Mouse (Mus musculus): ENCODE data around the gene Col5a1. TPM values are rescaled to one million over a fixed set of nuclear protein-coding genes. Genes with fewer than 3 reads are reported as not detected.

The Col5a1 gene
- polyA plus RNA-seq, 1 experiment: 3.8 TPM

- Histone ChIP-seq H3K4me3 (ENCODE audit: control insufficient read depth, insufficient read depth, low read length) (no peak overlapping the region), H3K27ac (ENCODE audit: control insufficient read depth, insufficient read depth, low read length) (no peak overlapping the region), H3K4me1 (replicated peaks; ENCODE audit: control insufficient read depth, insufficient read depth, low read length) (no peaks in the 10 kb centered on the region), H3K36me3 (ENCODE audit: control insufficient read depth, insufficient read depth, low read length) (no peaks in the 10 kb centered on the region), H3K27me3 (ENCODE audit: control insufficient read depth, insufficient read depth, low read length) (no peaks in the 10 kb centered on the region)
- WGBS: 88% methylated on average over 5 of the region's 5 CpGs
- TF ChIP-seq CTCF (IDR thresholded peaks at IDR 0.05; ENCODE audit: borderline replicate concordance, control insufficient read depth, extremely low read depth, insufficient read depth, low read length, poor library complexity) (no peak), POLR2A (IDR thresholded peaks at IDR 0.05; ENCODE audit: control insufficient read depth, extremely low read depth, insufficient read depth, low read length, poor library complexity) (no peak)
- DNase-seq: no peak
These were observed 180.5 kb downstream of the Col5a1 start for GRCm38 (mm10) chr2:28066686-28067085.

GRCm38 (mm10) chr2:28067175-28067574, 180.9 kb downstream of the Col5a1 start:
- TF ChIP-seq CTCF (IDR thresholded peaks at IDR 0.05; ENCODE audit: borderline replicate concordance, control insufficient read depth, extremely low read depth, insufficient read depth, low read length, poor library complexity) (no peak), POLR2A (IDR thresholded peaks at IDR 0.05; ENCODE audit: control insufficient read depth, extremely low read depth, insufficient read depth, low read length, poor library complexity) (no peak)
- no peaks in the 10 kb centered on the region for H3K36me3 ChIP-seq (ENCODE audit: control insufficient read depth, insufficient read depth, low read length)
- no peaks in the 10 kb centered on the region for H3K27me3 ChIP-seq (ENCODE audit: control insufficient read depth, insufficient read depth, low read length)
- DNase-seq: no peak
- H3K4me3 ChIP-seq (ENCODE audit: control insufficient read depth, insufficient read depth, low read length): no peak overlapping the region
- WGBS: 91% methylated on average over 6 of the region's 6 CpGs
- H3K4me1 ChIP-seq (replicated peaks; ENCODE audit: control insufficient read depth, insufficient read depth, low read length): no peaks in the 10 kb centered on the region
- no peak overlapping the region for H3K27ac ChIP-seq (ENCODE audit: control insufficient read depth, insufficient read depth, low read length)

- H3K4me1 ChIP-seq (replicated peaks; ENCODE audit: control insufficient read depth, insufficient read depth, low read length): no peaks in the 10 kb centered on the region
- no peak overlapping the region for H3K27ac ChIP-seq (ENCODE audit: control insufficient read depth, insufficient read depth, low read length)
- whole genome bisulfite sequencing: 96% methylated on average over 2 of the region's 2 CpGs
These were observed 181.8 kb downstream of the Col5a1 start for GRCm38 (mm10) chr2:28067821-28068536.

GRCm38 (mm10) chr2:28068537-28068878, 182.3 kb downstream of the Col5a1 start:
- 95% methylated on average over 9 of the region's 9 CpGs for WGBS
- no peaks in the 10 kb centered on the region for H3K36me3 ChIP-seq (ENCODE audit: control insufficient read depth, insufficient read depth, low read length)
- H3K4me3 ChIP-seq (ENCODE audit: control insufficient read depth, insufficient read depth, low read length): no peak overlapping the region
- no peak for TF ChIP-seq POLR2A (IDR thresholded peaks at IDR 0.05; ENCODE audit: control insufficient read depth, extremely low read depth, insufficient read depth, low read length, poor library complexity)
- H3K27me3 ChIP-seq (ENCODE audit: control insufficient read depth, insufficient read depth, low read length): no peaks in the 10 kb centered on the region
- H3K4me1 ChIP-seq (replicated peaks; ENCODE audit: control insufficient read depth, insufficient read depth, low read length): no peaks in the 10 kb centered on the region
- no peak for DNase-seq
- no peak overlapping the region for H3K27ac ChIP-seq (ENCODE audit: control insufficient read depth, insufficient read depth, low read length)

More at GRCm38 (mm10) chr2:28067821-28068536, 181.8 kb downstream of the Col5a1 start:
- no peak for TF ChIP-seq POLR2A (IDR thresholded peaks at IDR 0.05; ENCODE audit: control insufficient read depth, extremely low read depth, insufficient read depth, low read length, poor library complexity)
- no peak for TF ChIP-seq CTCF (IDR thresholded peaks at IDR 0.05; ENCODE audit: borderline replicate concordance, control insufficient read depth, extremely low read depth, insufficient read depth, low read length, poor library complexity)
- Histone ChIP-seq H3K36me3 (ENCODE audit: control insufficient read depth, insufficient read depth, low read length) (no peaks in the 10 kb centered on the region), H3K4me3 (ENCODE audit: control insufficient read depth, insufficient read depth, low read length) (no peak overlapping the region), H3K27me3 (ENCODE audit: control insufficient read depth, insufficient read depth, low read length) (no peaks in the 10 kb centered on the region)
- DNase-seq: no peak

GRCm38 (mm10) chr2:28075616-28076187, 189.5 kb downstream of the Col5a1 start:
- no peak overlapping the region for H3K27ac ChIP-seq (ENCODE audit: control insufficient read depth, insufficient read depth, low read length)
- H3K4me3 ChIP-seq (ENCODE audit: control insufficient read depth, insufficient read depth, low read length): no peak overlapping the region
- H3K4me1 ChIP-seq (replicated peaks; ENCODE audit: control insufficient read depth, insufficient read depth, low read length): peaks cover 3% of the 10 kb centered on the region
- DNase-seq: no peak
- 50% methylated on average over 7 of the region's 7 CpGs for WGBS
- H3K27me3 ChIP-seq (ENCODE audit: control insufficient read depth, insufficient read depth, low read length): no peaks in the 10 kb centered on the region
- no peak for TF ChIP-seq POLR2A (IDR thresholded peaks at IDR 0.05; ENCODE audit: control insufficient read depth, extremely low read depth, insufficient read depth, low read length, poor library complexity)
- no peak for TF ChIP-seq CTCF (IDR thresholded peaks at IDR 0.05; ENCODE audit: borderline replicate concordance, control insufficient read depth, extremely low read depth, insufficient read depth, low read length, poor library complexity)
- H3K36me3 ChIP-seq (ENCODE audit: control insufficient read depth, insufficient read depth, low read length): no peaks in the 10 kb centered on the region

- DNase-seq: no peak
- TF ChIP-seq CTCF (IDR thresholded peaks at IDR 0.05; ENCODE audit: borderline replicate concordance, control insufficient read depth, extremely low read depth, insufficient read depth, low read length, poor library complexity) (no peak), POLR2A (IDR thresholded peaks at IDR 0.05; ENCODE audit: control insufficient read depth, extremely low read depth, insufficient read depth, low read length, poor library complexity) (no peak)
- Histone ChIP-seq H3K27ac (ENCODE audit: control insufficient read depth, insufficient read depth, low read length) (no peak within 1 kb of the TSS), H3K27me3 (ENCODE audit: control insufficient read depth, insufficient read depth, low read length) (no peaks in the 10 kb centered on the region), H3K4me3 (ENCODE audit: control insufficient read depth, insufficient read depth, low read length) (no peak within 1 kb of the TSS), H3K36me3 (ENCODE audit: control insufficient read depth, insufficient read depth, low read length) (no peaks in the 10 kb centered on the region), H3K4me1 (replicated peaks; ENCODE audit: control insufficient read depth, insufficient read depth, low read length) (no peaks in the 10 kb centered on the region)
- WGBS: 92% methylated on average over 3 of the region's 3 CpGs
These were observed 198.5 kb downstream of the Col5a1 start, which contains the start of gene Fcnb for GRCm38 (mm10) chr2:28084768-28085167. Gene Fcnb (minus strand): TSS chr2:28084885.

Data from thymus, adult 2 months (tissue).